Mouse (Mus musculus) embryonic fibroblast, embryonic 13.5 days (primary cell): Measurements from ENCODE around the gene Sorcs2.

Experiments used
- CTCF ChIP-seq: IDR thresholded peaks from 2 replicates; pipeline ENCODE4 v1.5.1; 2011; ENCODE audit warnings: mild to moderate bottlenecking, control low read depth, low read length, moderate library complexity, borderline replicate concordance; ENCODE audit not compliant: insufficient read depth
- POLR2A ChIP-seq: IDR thresholded peaks from 2 replicates; pipeline ENCODE4 v1.6.1; 2011; ENCODE audit warnings: low read depth, mild to moderate bottlenecking, control low read depth, low read length, moderate library complexity

- TF ChIP-seq CTCF (no peak), POLR2A (no peak)
Observed at GRCm38 (mm10) chr5:36018366-36018765, 379.6 kb downstream of the Sorcs2 start.
